Mouse (Mus musculus) erythroblast, embryonic 14.5 days (primary cell): ENCODE measurements around the gene Scd2.

Experiments used
- GATA1 ChIP-seq: IDR thresholded peaks from 2 replicates; pipeline ENCODE4 v1.6.1; 2012; ENCODE audit warnings: low read length, inconsistent platforms, mixed read lengths
- TAL1 ChIP-seq: IDR thresholded peaks from 3 replicates; pipeline ENCODE4 v1.6.1; 2012; ENCODE audit warnings: low read length, inconsistent platforms, mixed read lengths

- TF ChIP-seq GATA1 (no peak), TAL1 (no peak)
Measured at GRCm38 (mm10) chr19:44311306-44312006, 18.0 kb downstream of the Scd2 start.
